Mouse (Mus musculus): ENCODE measurements around the gene Idh3g. TPM values are rescaled to one million over a fixed set of nuclear protein-coding genes. Genes with fewer than 3 reads are reported as not detected.

Gene Idh3g
- 132 and 146 TPM in 2 replicates for polyA plus RNA-seq (2012; rRNA removed)

DNA sequence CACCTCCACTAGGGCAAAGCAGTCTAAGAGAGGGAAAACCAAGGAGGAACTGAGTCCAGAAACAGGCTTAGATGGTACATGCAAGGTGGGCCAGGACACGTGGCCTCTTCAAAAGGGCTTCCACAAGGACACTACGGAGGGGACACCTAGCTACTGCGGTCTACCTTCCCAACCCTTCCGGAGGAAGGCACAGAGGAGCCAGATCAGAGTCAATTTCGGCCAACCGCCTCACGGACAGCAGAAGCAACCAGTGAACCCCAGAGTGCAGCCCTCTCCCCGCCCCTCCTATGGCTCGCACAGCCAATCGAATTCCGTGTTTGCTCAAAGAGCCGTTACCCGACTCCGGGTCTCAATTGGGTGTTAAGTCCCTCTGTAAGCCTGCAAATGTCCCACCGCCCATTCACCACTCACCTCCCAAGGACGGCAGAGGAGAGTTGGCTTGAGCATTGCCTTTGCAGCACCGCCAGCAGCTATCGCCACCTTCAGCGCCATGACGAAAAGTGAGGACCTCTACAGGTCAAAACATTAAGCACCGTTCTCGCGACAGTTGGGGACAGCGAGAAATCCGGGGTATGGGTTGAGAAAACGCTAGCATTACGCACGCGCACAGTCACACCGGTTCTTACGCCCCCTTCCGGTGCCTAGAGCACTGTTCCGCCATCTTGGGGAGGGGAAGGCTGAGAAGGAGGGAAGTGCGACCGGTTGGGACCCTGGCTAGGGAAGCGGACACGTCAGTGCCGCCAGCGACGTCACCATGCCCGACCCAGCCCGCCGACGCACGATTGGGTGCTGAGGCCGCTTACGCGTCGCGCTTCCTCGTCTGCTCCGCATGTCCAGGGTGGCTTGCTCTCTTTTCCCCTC is at the start of gene Idh3g, which contains the start of gene Ssr4:
Gene Idh3g, minus strand, starts transcription at position 534 of the 861 bp plus-strand sequence.
Gene Ssr4, plus strand, starts transcription at position 665 of the 861 bp plus-strand sequence.

GRCm38 (mm10) chrX:73824185-73825151 is 37.8 kb upstream of the Idh3g start, which contains the start of gene Pdzd4:
Gene Pdzd4 (minus strand): TSS chrX:73824969.

DNA sequence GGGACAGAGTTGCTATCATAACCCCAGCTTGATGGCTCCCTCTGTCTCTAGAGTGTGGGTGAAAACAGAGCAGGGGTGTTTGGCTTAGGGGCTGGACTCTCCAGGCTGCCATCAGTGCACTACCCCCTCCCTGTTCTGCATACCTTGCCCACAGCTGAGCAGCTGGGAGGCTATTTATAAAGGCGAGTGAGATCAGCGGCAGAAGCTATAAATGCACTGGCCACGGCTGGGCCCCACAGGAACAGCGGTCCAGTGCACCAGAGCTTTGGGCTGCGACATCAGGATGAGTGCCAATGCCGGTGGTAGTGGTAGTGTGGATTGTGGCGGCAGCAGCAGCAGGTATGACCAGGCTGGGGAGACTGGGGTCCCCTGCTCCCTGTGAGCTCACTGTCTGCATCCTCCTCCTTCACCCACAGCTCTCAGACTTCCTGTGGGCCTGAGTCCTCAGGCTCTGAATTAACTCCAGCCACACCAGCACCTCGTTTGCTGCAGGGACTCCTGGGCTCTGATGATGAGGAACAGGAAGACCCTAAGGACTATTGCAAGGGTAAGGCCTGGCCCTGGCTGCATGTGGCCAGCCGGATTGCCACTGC is 12.4 kb downstream of the Idh3g start, which contains the start of gene Srpk3:
Gene Srpk3, plus strand, starts transcription at position 238 of the 593 bp plus-strand sequence.

GRCm38 (mm10) chrX:73756334-73757140 is 30.2 kb downstream of the Idh3g start, which contains the start of gene Plxnb3:
Gene Plxnb3 (plus strand): TSS chrX:73757090.

Other genes with a start within 250 kb of the Idh3g start
- gene Dusp9, start 147.5 kb downstream of the Idh3g start, polyA plus RNA-seq (2012; rRNA removed): 21.2 and 21.9 TPM in 2 replicates
- gene Pnck, start 126.8 kb downstream of the Idh3g start, polyA plus RNA-seq (2012; rRNA removed): 0.71 and 0.77 TPM in 2 replicates
- 1.4 and 1.6 TPM in 2 replicates for gene Slc6a8, start 113.7 kb downstream of the Idh3g start, polyA plus RNA-seq (2012; rRNA removed)
- gene Bcap31, start 70.7 kb downstream of the Idh3g start, polyA plus RNA-seq (2012; rRNA removed): 42.7 and 50.5 TPM in 2 replicates
- 4.8 and 6.1 TPM in 2 replicates for gene Abcd1, start 70.3 kb downstream of the Idh3g start, polyA plus RNA-seq (2012; rRNA removed)
- 0.25 TPM in 2 replicates for gene Plxnb3, start 29.8 kb downstream of the Idh3g start, polyA plus RNA-seq (2012; rRNA removed)
- 0.03 and 1.0 TPM in 2 replicates for gene Srpk3, start 12.5 kb downstream of the Idh3g start, polyA plus RNA-seq (2012; rRNA removed)
- 128 and 145 TPM in 2 replicates for gene Ssr4, start 131 bp upstream of the Idh3g start, polyA plus RNA-seq (2012; rRNA removed)
- gene Pdzd4, start 38.1 kb upstream of the Idh3g start, polyA plus RNA-seq (2012; rRNA removed): 0.24 and 0.40 TPM in 2 replicates
- gene Avpr2, start 105.2 kb upstream of the Idh3g start, polyA plus RNA-seq (2012; rRNA removed): not detected in 2 replicates
- gene L1cam, start 109.2 kb upstream of the Idh3g start, polyA plus RNA-seq (2012; rRNA removed): 0.21 and 0.28 TPM in 2 replicates
- 6.2 and 7.8 TPM in 2 replicates for gene Arhgap4, start 135.0 kb upstream of the Idh3g start, polyA plus RNA-seq (2012; rRNA removed)
- 69.3 and 74.4 TPM in 2 replicates for gene Naa10, start 135.0 kb upstream of the Idh3g start, polyA plus RNA-seq (2012; rRNA removed)
- gene Renbp, start 144.0 kb upstream of the Idh3g start, polyA plus RNA-seq (2012; rRNA removed): 10.4 and 11.1 TPM in 2 replicates
- gene Hcfc1, start 179.5 kb upstream of the Idh3g start, polyA plus RNA-seq (2012; rRNA removed): 25.5 and 32.4 TPM in 2 replicates
- gene Irak1, start 237.0 kb upstream of the Idh3g start, polyA plus RNA-seq (2012; rRNA removed): 20.0 and 22.1 TPM in 2 replicates

Data from liver, embryonic 14 days (tissue).